Mouse (Mus musculus): Measurements from ENCODE around the gene Tmem9b. TPM values are rescaled to one million over a fixed set of nuclear protein-coding genes. Genes with fewer than 3 reads are reported as not detected.

The Tmem9b gene
- total and polyA plus RNA-seq, 2 experiments from 2014 or later, result 74.8 to 142 TPM

- DNase-seq (ENCODE audit: low spot score) (no peak), ATAC-seq (ENCODE audit: insufficient read depth, low read depth) (no peak)
- 84% methylated on average over 3 of the region's 3 CpGs for WGBS
- H3K9me3 ChIP-seq (replicated peaks; ENCODE audit: control insufficient read depth, low read length), result no peaks in the 10 kb centered on the region
- TF ChIP-seq EP300 (IDR thresholded peaks at IDR 0.05; ENCODE audit: low read depth), result no peak
- TF ChIP-seq CTCF (IDR thresholded peaks at IDR 0.05; ENCODE audit: low read depth), result no peak
- no peaks in the 10 kb centered on the region for H3K36me3 ChIP-seq (replicated peaks; ENCODE audit: control insufficient read depth, insufficient read depth, low read length)
- no peak overlapping the region for H3K4me2 ChIP-seq (ENCODE audit: low read depth, low read length)
- H3K9ac ChIP-seq (replicated peaks; ENCODE audit: low read depth, low read length), result no peak overlapping the region
- no peaks in the 10 kb centered on the region for H3K27me3 ChIP-seq (ENCODE audit: control insufficient read depth, insufficient read depth, low read length)
- peaks cover 12% of the 10 kb centered on the region for H3K4me1 ChIP-seq (ENCODE audit: control insufficient read depth, insufficient read depth)
- H3K27ac ChIP-seq (ENCODE audit: low read depth), result no peak overlapping the region
- no peak overlapping the region for H3K4me3 ChIP-seq (ENCODE audit: low read depth, low read length)
Measured at GRCm38 (mm10) chr7:109756291-109756690, 3.6 kb upstream of the Tmem9b start.

GRCm38 (mm10) chr7:109754034-109754433 is 1.4 kb upstream of the Tmem9b start:
- Histone ChIP-seq H3K4me1 (ENCODE audit: control insufficient read depth, insufficient read depth) (peaks cover 12% of the 10 kb centered on the region), H3K27ac (ENCODE audit: low read depth) (no peak overlapping the region), H3K4me3 (ENCODE audit: low read depth, low read length) (no peak overlapping the region), H3K36me3 (replicated peaks; ENCODE audit: control insufficient read depth, insufficient read depth, low read length) (no peaks in the 10 kb centered on the region), H3K9me3 (replicated peaks; ENCODE audit: control insufficient read depth, low read length) (no peaks in the 10 kb centered on the region), H3K4me2 (ENCODE audit: low read depth, low read length) (no peak overlapping the region), H3K27me3 (ENCODE audit: control insufficient read depth, insufficient read depth, low read length) (no peaks in the 10 kb centered on the region), H3K9ac (replicated peaks; ENCODE audit: low read depth, low read length) (no peak overlapping the region)
- no peak for DNase-seq (ENCODE audit: low spot score)
- ATAC-seq (ENCODE audit: insufficient read depth, low read depth), result no peak
- no peak for TF ChIP-seq EP300 (IDR thresholded peaks at IDR 0.05; ENCODE audit: low read depth)
- no peak for TF ChIP-seq CTCF (IDR thresholded peaks at IDR 0.05; ENCODE audit: low read depth)
- 89% methylated on average over 8 of the region's 8 CpGs for WGBS

GRCm38 (mm10) chr7:109751427-109752007 is 1.2 kb downstream of the Tmem9b start:
- H3K4me1 ChIP-seq (ENCODE audit: control insufficient read depth, insufficient read depth), result peaks cover 12% of the 10 kb centered on the region
- no peaks in the 10 kb centered on the region for H3K9me3 ChIP-seq (replicated peaks; ENCODE audit: control insufficient read depth, low read length)
- peak overlapping the region; percentile 73 for H3K4me2 ChIP-seq (ENCODE audit: low read depth, low read length)
- 3% methylated on average over 13 of the region's 13 CpGs for WGBS
- no peak; the same call in 1 of the 2 replicates for ATAC-seq (ENCODE audit: insufficient read depth, low read depth)
- TF ChIP-seq CTCF (IDR thresholded peaks at IDR 0.05; ENCODE audit: low read depth) (no peak), EP300 (IDR thresholded peaks at IDR 0.05; ENCODE audit: low read depth) (no peak)
- no peak for DNase-seq (ENCODE audit: low spot score)
- peak overlapping the region; percentile 82 for H3K27ac ChIP-seq (ENCODE audit: low read depth)
- no peaks in the 10 kb centered on the region for H3K27me3 ChIP-seq (ENCODE audit: control insufficient read depth, insufficient read depth, low read length)
- peak overlapping the region; percentile 93 for H3K9ac ChIP-seq (replicated peaks; ENCODE audit: low read depth, low read length)
- H3K36me3 ChIP-seq (replicated peaks; ENCODE audit: control insufficient read depth, insufficient read depth, low read length), result peaks cover 13% of the 10 kb centered on the region
- H3K4me3 ChIP-seq (ENCODE audit: low read depth, low read length), result peak overlapping the region; percentile 78

- Histone ChIP-seq H3K4me2 (ENCODE audit: low read depth, low read length) (no peak overlapping the region), H3K9ac (replicated peaks; ENCODE audit: low read depth, low read length) (no peak overlapping the region), H3K27ac (ENCODE audit: low read depth) (no peak overlapping the region), H3K4me3 (ENCODE audit: low read depth, low read length) (no peak overlapping the region), H3K36me3 (replicated peaks; ENCODE audit: control insufficient read depth, insufficient read depth, low read length) (peaks cover 45% of the 10 kb centered on the region), H3K27me3 (ENCODE audit: control insufficient read depth, insufficient read depth, low read length) (no peaks in the 10 kb centered on the region), H3K4me1 (ENCODE audit: control insufficient read depth, insufficient read depth) (peaks cover 5% of the 10 kb centered on the region; the same call in 1 of the 2 replicates), H3K9me3 (replicated peaks; ENCODE audit: control insufficient read depth, low read length) (no peaks in the 10 kb centered on the region)
- TF ChIP-seq EP300 (IDR thresholded peaks at IDR 0.05; ENCODE audit: low read depth) (no peak), CTCF (IDR thresholded peaks at IDR 0.05; ENCODE audit: low read depth) (peak; percentile 26)
- no peak for DNase-seq (ENCODE audit: low spot score)
- ATAC-seq (ENCODE audit: insufficient read depth, low read depth), result no peak
- WGBS, result 54% methylated on average over 1 of the region's 1 CpGs
Measured at GRCm38 (mm10) chr7:109747747-109748146, 4.9 kb downstream of the Tmem9b start.

- Histone ChIP-seq H3K4me3 (ENCODE audit: low read depth, low read length) (no peak overlapping the region), H3K27ac (ENCODE audit: low read depth) (no peak overlapping the region), H3K9ac (replicated peaks; ENCODE audit: low read depth, low read length) (no peak overlapping the region), H3K36me3 (replicated peaks; ENCODE audit: control insufficient read depth, insufficient read depth, low read length) (peaks cover 87% of the 10 kb centered on the region), H3K4me1 (ENCODE audit: control insufficient read depth, insufficient read depth) (no peaks in the 10 kb centered on the region), H3K4me2 (ENCODE audit: low read depth, low read length) (no peak overlapping the region), H3K27me3 (ENCODE audit: control insufficient read depth, insufficient read depth, low read length) (no peaks in the 10 kb centered on the region), H3K9me3 (replicated peaks; ENCODE audit: control insufficient read depth, low read length) (no peaks in the 10 kb centered on the region)
- ATAC-seq (ENCODE audit: insufficient read depth, low read depth) (no peak), DNase-seq (ENCODE audit: low spot score) (no peak)
- TF ChIP-seq CTCF (IDR thresholded peaks at IDR 0.05; ENCODE audit: low read depth), result no peak
- no peak for TF ChIP-seq EP300 (IDR thresholded peaks at IDR 0.05; ENCODE audit: low read depth)
- WGBS, result 87% methylated on average over 4 of the region's 4 CpGs
Measured at GRCm38 (mm10) chr7:109741703-109742102, 11.0 kb downstream of the Tmem9b start.

- Histone ChIP-seq H3K4me2 (ENCODE audit: low read depth, low read length) (no peak overlapping the region), H3K4me1 (ENCODE audit: control insufficient read depth, insufficient read depth) (no peaks in the 10 kb centered on the region), H3K27me3 (ENCODE audit: control insufficient read depth, insufficient read depth, low read length) (no peaks in the 10 kb centered on the region), H3K27ac (ENCODE audit: low read depth) (no peak overlapping the region), H3K36me3 (replicated peaks; ENCODE audit: control insufficient read depth, insufficient read depth, low read length) (peaks cover 87% of the 10 kb centered on the region), H3K9me3 (replicated peaks; ENCODE audit: control insufficient read depth, low read length) (no peaks in the 10 kb centered on the region), H3K4me3 (ENCODE audit: low read depth, low read length) (no peak overlapping the region), H3K9ac (replicated peaks; ENCODE audit: low read depth, low read length) (no peak overlapping the region)
- 90% methylated on average over 1 of the region's 1 CpGs for WGBS
- no peak for TF ChIP-seq EP300 (IDR thresholded peaks at IDR 0.05; ENCODE audit: low read depth)
- no peak for TF ChIP-seq CTCF (IDR thresholded peaks at IDR 0.05; ENCODE audit: low read depth)
- ATAC-seq (ENCODE audit: insufficient read depth, low read depth) (no peak), DNase-seq (ENCODE audit: low spot score) (no peak)
Measured at GRCm38 (mm10) chr7:109741060-109741459, 11.6 kb downstream of the Tmem9b start.
